Mouse (Mus musculus) cerebral cortex, adult 2 months (tissue): ENCODE results near the gene Eme1.

ENCODE experiments used
- WGBS: fragments of 180-500 bp; shearing (Covaris S2); methylation state at CpG from one replicate; pipeline ENCODE4 v1.1.7; 2018; 5-methylcytosine and 5-hydroxymethylcytosine counted together

Gene Eme1

GRCm38 (mm10) chr11:94653663-94654436 is at the start of gene Eme1, which contains the start of gene Mrpl27:
Eme1 (minus strand) TSS chr11:94653964.
Mrpl27 (plus strand) TSS chr11:94653767.
- WGBS: under 1% methylated on average over 32 of the region's 32 CpGs

DNA sequence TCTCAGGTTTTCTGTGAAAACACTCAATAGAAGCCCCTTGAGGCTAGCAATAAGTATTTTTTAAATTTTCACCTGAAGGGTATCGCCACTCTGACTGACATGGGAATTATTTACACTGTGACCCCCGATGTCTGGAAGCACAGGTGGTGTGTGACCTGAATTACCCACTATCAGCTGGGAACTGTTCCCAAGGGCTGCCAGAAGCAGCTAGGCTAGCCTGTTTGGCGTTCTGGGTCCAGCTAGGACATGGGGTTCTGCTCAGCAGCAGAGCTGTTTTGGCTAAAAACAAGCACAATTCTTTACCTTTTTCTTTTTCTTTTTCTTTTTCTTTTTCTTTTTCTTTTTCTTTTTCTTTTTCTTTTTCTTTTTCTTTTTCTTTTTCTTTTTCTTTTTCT is 48.4 kb upstream of the Eme1 start:
- 78% methylated on average over 3 of the region's 3 CpGs for WGBS

- 70% methylated on average over 27 of the region's 27 CpGs for WGBS
These were observed 47.8 kb upstream of the Eme1 start for GRCm38 (mm10) chr11:94701401-94702215.

DNA sequence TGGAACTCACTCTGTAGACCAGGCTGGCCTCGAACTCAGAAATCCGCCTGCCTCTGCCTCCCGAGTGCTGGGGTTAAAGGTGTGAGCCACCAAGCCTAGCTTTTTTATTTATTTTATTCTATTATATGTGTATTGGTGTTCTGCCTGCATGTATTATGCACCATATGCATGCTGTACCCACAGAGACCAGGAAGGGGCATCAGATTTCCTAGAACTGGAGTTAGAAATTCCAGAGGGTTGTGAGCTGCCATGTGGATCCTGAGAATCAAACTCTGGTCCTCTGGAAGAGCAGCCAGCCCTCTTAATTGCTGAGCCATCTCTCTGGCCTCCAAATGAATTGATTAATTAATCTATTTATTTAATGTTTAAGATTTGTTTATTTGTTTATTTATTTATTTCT is 45.6 kb upstream of the Eme1 start:
- 95% methylated on average over 3 of the region's 3 CpGs for WGBS

GRCm38 (mm10) chr11:94697703-94698464 is 44.1 kb upstream of the Eme1 start:
- 52% methylated on average over 13 of the region's 13 CpGs for WGBS

GRCm38 (mm10) chr11:94697140-94697539 is 43.4 kb upstream of the Eme1 start:
- WGBS: 96% methylated on average over 2 of the region's 2 CpGs

- 62% methylated on average over 6 of the region's 6 CpGs for WGBS
These were observed 41.7 kb upstream of the Eme1 start for GRCm38 (mm10) chr11:94695508-94695907.

GRCm38 (mm10) chr11:94687178-94687577 is 33.4 kb upstream of the Eme1 start:
- WGBS: 84% methylated on average over 6 of the region's 6 CpGs

- WGBS: 91% methylated on average over 7 of the region's 7 CpGs
These were observed 28.7 kb upstream of the Eme1 start for GRCm38 (mm10) chr11:94682427-94682826.

GRCm38 (mm10) chr11:94681640-94682039 is 27.9 kb upstream of the Eme1 start:
- WGBS: 89% methylated on average over 4 of the region's 4 CpGs

GRCm38 (mm10) chr11:94677607-94678145 is 23.9 kb upstream of the Eme1 start:
- 19% methylated on average over 15 of the region's 15 CpGs for WGBS

DNA sequence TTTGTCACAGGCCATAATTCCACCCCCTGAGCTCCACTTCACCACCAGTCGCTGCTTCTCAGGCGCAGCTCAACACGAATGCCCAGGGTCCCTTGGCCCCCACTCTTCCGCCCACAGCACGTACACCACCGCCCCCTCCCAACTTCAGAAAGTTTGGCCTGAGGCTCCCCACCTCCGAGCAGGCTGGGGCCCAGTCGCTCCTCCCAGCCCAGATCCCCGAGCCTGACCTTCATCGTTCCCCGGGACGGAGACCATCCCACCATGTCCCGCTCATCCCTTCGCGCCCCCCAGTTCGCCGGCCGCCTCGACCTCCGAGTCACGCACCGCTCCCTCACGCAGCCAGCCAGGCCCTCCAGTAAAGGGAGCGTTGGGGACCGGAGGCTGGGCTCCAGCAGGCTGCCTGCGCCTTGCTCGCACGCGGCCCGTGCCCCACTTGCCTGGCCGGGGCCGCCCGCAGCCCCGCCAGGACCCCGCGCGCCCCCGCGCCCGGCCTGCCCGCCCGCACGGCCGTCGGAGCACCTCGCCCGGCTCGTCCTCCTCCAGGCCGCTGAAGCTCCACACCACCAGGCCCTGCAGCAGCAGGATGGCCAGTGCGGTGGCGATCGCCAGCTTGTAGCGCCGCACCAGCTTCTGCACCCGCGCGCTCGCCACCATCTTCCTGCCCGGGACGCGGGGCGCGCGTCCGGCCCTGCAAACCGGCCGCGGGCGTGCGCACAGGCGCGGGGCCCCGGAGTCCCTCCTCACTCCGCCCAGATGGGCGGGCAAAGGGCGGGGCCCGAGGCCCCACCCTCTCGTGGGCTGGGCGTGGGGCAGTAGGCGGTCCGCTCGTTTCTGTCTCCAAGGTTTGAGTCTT is 23.2 kb upstream of the Eme1 start, which contains the start of gene Xylt2:
Gene Xylt2 (minus strand): TSS at position 762 of the 853 bp plus-strand sequence.
- WGBS: under 1% methylated on average over 76 of the region's 82 CpGs

GRCm38 (mm10) chr11:94676308-94676707 is 22.5 kb upstream of the Eme1 start:
- WGBS: 45% methylated on average over 4 of the region's 4 CpGs

GRCm38 (mm10) chr11:94675446-94675845 is 21.7 kb upstream of the Eme1 start:
- 63% methylated on average over 5 of the region's 5 CpGs for WGBS

DNA sequence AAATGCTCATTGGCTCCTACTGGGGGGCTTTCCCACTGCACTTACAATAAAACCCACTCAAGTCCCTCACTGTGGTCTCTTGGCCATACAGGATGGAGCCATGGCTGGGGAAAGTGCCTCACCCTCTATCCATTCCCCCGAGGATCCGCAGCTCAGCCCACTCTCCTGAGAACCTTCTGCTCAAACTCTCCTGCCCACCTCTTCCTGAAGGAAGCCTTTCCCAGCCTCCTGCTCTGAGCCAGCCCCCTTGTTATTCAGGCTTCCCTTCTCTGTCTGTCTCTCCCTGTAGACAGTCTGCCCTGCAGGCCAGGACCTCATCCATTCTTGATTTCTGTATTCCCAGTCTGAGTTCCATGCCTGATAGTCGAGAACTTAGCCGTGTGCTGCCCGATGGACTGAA is 21.2 kb upstream of the Eme1 start:
- 59% methylated on average over 5 of the region's 5 CpGs for WGBS

DNA sequence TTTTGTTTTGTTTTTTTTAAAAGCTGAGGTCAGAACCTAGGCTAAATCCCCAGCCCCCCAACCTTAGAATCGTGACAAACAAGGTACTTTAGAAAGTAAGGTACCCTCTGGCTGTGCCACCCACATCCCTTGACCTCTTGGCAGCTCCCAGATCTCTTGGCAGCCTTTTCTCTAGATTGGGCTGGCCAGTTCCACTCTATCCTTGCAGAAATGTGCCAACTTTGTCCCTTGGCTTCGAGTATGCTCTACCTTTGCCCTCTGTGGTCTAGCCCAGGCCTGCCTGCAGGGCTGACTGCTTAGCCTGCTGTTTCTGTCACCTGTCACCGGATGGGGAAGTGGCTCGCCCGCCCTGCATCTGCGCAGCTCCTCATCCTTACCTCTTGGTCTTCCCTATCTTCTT is 11.5 kb upstream of the Eme1 start:
- WGBS: 93% methylated on average over 6 of the region's 6 CpGs

- WGBS: 67% methylated on average over 1 of the region's 1 CpGs
These were observed 7.6 kb upstream of the Eme1 start for GRCm38 (mm10) chr11:94661344-94661743.

DNA sequence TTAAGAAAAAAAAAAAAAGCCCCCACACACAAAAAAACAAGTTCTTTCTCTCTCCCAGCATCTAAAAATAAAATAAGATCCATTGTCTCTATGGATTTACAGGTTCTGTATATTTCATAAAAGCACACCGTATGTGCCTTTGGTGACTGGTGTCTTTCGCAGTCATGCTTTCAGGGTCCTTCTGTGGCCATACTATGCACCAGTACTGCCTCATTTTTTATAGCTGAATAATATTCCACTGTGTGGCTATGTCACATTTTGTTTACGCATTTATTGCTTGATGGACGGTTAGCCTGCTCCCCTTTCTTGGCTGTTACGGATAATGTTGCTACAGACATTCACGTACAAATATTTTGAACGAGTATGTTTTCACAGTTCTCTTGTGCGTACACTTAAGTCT is 791 bp downstream of the Eme1 start:
- 55% methylated on average over 8 of the region's 8 CpGs for WGBS

DNA sequence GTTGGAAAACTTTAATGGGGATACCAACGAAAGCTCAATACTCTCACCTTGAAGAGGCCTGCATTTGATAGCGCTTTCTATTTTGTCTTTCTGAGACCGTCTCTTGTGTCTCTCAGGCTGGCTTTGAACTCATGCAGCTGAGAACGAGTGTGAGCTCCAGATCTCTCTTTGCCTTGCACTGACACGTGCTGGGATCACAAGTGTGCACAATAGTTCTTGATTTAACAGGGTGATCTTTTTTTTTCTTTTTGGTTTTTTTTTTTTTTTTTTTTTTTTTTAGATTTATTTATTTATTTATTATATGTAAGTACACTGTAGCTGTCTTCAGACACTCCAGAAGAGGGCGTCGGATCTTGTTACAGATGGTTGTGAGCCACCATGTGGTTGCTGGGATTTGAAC is 2.5 kb downstream of the Eme1 start:
- 94% methylated on average over 6 of the region's 7 CpGs for WGBS

DNA sequence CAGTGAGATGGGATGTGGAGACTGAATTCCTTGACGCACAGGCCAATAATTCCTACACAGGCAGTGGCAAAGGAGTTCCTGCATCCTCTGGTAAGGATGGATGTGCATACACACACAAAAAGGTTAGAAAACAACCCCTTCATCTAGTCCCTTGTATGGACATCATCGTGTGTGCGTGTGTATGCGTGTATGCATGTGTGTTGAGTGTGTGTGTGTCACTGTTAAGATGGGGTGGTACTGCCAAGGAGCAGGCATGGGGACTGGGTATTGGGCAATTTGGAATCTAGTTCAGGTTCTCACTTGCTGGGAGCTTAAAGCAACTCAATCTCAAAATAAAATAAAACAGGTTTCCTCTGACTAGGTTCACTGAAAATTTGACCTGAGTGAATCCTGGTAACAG is 7.3 kb downstream of the Eme1 start:
- 96% methylated on average over 4 of the region's 4 CpGs for WGBS
